Mouse (Mus musculus): Measurements from ENCODE around the gene Syngr2.

Gene Syngr2

DNA sequence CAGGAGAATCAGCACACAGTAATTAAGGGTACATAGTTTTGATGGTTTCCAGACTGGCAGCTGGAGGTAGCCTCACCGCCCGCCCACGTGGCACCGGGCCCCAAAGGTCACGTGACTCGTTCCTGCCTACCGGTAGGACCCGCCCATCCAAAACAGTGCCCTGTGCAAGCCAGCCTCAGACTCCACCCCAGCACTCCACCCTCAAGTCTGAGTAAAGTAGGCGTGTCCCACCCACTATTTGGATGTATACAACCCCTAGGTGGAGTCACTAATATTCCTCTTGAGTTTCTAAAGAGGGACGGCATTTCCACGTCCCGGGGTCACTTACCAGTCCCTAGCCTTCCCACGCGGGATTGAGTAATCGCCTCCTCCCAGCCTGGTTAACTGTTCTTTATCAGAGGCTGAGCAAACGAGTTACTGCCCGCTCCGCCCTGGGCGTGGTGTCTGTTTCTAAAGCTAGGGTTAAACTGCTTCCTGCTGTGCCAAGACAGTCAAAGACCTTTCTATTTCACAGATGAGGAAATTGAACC, 28.8 kb upstream of the Syngr2 start:
- intact Hi-C loops (cut with DNase I) = loop anchor here (5.0 kb wide), 1 partner anchor 38 kb away; no protein-coding TSS in a partner anchor

DNA sequence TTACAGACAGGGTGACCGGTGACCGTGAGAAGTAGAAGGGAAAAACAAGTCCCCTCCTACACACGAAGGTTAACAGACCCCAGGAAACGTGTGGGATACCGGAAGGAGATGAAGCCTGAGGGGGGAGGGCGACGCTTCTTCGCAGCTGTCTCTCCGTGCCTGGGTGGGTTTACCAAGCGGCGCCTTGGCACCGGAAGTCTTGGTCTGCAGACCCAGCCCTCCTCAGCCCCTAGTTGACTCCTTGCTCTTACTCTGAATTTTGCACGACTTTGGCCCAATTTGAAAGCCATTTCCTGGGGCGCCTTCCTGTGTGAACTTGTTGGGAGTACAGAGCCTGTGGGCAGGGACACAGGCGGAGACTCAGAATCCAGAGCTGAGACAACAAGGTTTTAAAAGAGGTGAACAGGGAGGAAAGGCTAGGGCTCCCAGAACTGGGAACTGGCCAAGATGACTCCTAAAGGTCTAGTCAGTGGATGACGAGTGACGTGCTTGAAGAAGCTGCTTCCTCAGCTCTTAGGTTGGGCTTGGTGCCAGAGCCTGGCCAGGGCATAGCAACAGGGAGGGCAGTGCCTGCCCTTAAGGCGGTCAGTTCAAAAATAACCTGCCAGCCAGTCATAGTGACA, 28.2 kb upstream of the Syngr2 start:
- intact Hi-C loops (cut with DNase I) = loop anchor here (5.0 kb wide), 1 partner anchor 39 kb away; no protein-coding TSS in a partner anchor

DNA sequence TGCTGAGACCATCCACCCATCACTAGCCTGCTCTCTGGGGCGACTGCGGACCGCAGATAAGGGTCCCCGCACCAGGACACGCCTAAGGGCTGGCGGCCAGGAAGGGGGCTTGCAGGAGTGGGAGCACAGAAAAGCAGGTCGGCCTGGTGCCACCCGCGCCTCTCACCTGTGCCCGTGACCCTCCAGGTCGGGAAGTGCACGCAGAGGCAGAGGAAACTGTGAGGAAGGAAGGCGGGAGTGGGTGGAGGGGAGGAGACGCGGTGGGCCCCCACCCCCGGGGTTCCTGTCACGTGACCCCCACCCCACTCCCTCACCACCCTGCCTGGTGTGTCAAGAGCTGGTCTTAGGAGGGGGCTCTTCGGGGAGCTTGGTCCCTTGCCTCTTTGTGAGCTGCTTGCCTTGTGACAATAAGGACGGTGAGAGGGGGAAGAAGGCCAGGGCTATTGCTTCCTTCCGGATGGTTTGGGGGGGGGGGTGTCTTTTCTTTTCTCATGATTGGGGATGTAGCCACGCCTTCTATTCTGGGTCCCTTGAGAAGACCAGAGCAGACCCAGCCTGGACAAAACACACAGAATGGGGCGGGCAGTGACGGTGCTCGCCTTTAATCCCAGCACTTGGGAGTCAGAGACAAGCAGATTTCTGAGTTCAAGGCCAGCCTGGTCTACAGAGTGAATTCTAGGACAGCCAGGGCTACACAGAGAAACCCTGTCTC, 27.3 kb upstream of the Syngr2 start, which contains the start of the genes Tmc8 and Tmc6:
TSS of gene Tmc8 (plus strand) at position 84 of the 712 bp plus-strand sequence.
TSS of gene Tmc6 (minus strand) at position 206 of the 712 bp plus-strand sequence.
- intact Hi-C loops (cut with DNase I) = loop anchor here (5.0 kb wide), 1 partner anchor 40 kb away; no protein-coding TSS in a partner anchor

DNA sequence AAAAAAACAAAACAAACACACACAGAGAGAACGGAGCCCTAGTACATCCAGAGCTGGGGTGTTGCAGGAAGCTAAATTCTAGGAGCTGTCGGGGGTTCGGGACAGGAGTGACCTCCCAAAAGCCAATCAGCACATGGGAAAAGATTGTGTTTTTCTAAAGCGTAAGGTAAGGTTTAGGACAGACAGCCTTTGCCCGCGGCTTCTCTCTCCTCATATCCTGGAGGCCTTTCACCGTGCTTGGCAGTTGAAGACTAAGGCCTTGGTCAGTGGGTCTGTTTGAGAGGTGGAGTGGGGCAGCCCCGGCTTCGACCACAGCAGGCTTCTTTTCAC, 26.8 kb upstream of the Syngr2 start:
- intact Hi-C loops (cut with DNase I) = loop anchor here (5.0 kb wide), 1 partner anchor 40 kb away; no protein-coding TSS in a partner anchor

DNA sequence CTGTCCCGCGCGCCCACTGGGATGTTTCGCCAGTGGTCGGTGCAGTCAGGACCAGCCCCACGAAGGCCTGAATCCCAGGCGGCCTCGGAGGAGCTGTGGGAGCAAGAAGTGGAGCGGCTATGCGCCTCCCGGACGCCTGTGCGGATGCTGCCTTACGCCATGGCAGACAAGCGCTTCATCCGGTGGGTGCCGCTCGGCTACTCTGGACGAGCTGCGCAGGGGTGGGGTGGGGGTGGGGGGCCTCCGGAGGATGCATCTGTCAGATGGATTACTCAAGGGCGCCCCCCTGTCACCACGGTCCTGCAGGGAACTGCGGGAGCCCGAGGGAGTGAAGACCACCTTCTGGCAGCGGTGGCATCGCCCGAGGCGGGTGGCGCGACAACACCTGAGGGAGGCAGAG, 26.4 kb upstream of the Syngr2 start:
- intact Hi-C loops (cut with DNase I) = loop anchor here (5.0 kb wide), 1 partner anchor 41 kb away; no protein-coding TSS in a partner anchor

DNA sequence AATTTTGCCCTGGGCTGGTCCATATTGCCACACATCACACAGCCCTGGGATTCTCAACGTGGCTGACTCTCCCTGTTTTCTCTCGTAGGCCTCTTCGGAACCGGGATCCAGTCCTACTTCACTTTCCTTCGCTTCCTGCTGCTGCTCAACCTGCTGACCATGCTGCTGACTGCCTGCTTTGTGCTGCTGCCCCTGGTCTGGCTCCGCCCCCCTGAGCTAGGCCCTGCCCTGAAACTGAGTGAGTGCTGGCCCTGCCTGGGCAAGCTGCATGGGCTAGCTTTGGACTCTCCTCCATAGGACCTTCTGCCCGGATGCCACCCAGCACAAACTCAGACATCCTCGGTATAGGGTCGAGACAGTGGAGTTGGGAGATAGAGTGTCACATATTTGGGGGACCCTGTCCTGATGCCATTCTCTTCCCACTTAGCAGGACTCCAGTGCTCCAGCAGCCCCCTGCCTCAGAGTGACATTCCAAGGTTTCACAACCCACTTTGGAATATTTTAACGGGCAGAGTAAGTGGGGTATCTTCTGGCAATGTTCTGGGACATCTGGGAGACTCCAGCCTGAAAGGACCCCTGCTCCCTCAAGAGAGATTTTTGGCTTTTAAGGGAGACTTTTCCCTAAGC, 25.7 kb upstream of the Syngr2 start:
- intact Hi-C loops (cut with DNase I) = loop anchor here (5.0 kb wide), 1 partner anchor 41 kb away; no protein-coding TSS in a partner anchor

DNA sequence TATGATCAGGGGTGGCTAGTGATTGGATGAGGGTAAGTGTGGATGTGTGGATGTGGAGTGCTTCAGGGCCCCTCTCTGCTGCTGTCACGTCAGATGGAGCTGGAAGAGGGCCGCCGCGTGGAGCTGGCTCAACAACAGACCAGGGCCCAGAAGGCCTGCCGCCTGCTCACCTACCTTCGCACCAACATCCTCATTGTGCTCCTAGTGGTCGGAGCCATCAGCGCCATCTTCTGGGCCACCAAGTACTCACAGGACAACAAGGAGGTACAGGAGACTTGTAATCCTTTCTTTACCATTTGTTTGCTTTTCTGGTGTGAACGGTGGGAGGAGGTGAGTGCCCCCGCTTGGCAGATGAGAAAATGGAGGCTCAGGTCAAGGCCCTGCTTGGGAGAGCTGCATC, 23.2 kb upstream of the Syngr2 start:
- intact Hi-C loops (cut with DNase I) = loop anchor here (2.0 to 5.0 kb wide), 2 partner anchors 36 to 77 kb away; no protein-coding TSS in a partner anchor

DNA sequence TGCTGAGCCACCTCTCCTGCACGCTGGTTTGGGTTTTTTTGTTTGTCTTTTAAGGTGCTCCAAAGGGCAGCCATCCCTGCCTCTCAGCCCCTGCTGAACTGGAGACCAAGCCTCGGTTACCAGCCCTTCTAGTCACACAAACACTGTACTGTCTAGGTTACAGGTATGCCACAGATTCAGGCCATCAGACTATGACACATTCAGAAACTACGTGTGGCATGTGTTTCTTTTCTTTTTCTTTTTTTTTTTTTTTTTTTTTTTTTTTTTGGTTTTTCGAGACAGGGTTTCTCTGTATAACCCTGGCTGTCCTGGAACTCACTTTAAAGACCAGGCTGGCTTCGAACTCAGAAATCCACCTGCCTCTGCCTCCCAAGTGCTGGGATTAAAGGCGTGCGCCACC, 21.0 kb upstream of the Syngr2 start:
- intact Hi-C loops (cut with DNase I) = loop anchor here (5.0 kb wide), 1 partner anchor 34 kb away; no protein-coding TSS in a partner anchor

DNA sequence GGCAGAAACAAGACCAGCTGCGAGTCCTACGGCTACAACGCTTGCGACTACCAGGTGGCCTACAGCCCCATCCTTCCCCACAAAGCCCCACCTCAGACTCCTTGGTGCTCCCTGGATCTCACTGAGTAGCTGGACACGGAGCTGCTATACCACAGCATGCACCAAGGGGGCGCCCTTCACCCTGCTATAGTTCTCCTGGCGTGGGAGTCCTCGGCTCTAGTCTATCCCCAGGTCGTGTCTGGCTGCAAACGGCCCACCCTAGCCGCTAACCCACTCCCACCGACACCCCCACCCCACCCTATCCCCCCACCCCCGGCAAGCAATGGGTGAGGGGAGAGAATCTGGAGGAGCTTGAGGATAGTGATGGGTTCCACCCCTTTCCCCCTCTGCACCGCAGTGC, 19.2 kb upstream of the Syngr2 start:
- intact Hi-C loops (cut with DNase I) = no loop called here

DNA sequence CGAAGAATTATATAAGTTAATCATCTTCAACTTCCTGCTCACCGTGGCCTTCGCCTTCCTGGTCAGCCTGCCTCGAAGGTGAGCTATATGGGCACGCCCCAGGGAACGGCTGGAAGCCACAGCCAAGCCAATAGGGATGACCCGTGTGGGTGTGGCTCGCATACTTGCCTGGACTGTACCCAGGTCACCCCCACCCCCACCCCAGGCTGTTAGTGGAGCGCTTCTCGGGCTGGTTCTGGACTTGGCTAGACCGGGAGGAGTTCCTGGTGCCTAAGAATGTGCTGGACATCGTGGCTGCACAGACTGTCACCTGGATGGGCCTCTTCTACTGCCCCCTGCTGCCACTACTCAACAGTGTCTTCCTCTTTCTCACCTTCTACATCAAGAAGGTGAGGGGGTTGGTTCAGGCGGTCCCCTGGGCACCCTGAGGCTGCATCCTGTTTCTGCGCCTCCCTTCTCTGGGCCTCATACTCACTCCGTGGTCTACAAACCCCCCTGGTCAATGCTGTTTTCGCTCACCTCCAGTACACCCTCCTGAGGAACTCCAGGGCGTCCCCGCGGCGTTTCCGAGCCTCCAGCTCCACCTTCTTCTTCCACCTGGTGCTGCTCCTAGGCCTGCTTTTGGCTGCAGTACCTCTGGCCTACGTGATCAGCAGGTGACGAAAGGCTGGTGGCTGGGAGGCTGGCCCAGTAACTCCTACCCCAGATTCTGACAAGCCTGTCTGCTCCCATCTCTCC, 18.6 kb upstream of the Syngr2 start:
- intact Hi-C loops (cut with DNase I) = no loop called here

DNA sequence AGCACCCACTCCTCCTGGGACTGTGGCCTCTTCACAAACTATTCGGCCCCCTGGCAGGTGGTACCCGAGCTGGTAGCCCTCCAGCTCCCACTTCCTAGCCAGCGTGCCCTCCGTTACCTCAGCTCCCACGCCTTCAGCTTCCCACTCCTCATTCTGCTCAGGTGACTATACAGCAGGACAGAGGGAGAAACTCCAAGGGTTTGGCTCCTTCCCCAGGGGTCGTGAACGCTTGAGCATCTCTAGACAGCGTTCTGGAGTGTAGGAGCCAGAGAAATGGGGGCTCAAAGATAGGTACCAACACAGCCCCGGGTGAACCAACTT, 18.1 kb upstream of the Syngr2 start:
- intact Hi-C loops (cut with DNase I) = no loop called here

DNA sequence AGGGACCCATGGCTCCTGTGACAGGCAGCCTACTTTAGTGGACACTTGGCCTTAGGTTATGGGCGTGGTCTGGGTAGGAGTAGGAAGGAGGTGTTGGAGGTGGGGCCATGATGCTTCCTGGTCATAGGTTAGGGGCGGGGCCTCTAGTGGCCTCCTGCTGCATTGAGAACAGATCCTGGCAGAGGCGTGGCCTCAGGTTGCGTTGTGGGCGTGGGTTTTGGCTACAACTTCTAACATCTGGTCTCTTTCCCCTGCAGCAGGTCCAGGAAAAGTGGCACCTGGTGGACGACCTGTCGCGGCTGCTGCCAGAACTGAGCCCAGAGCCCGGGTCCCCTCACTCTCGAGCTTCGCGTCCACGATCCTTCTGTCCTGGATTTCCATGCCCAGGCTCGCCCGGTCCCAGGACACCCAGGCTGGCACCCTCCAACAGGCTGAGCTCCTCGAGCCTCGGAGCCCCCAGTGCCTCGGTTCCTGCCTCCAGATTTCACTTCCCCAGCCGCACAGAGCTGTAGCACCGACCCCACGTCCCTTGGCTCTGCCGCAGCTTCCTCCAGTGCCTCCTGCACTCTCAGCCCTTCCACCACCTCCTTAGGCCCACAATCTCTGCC, 17.1 kb upstream of the Syngr2 start:
- intact Hi-C loops (cut with DNase I) = no loop called here

DNA sequence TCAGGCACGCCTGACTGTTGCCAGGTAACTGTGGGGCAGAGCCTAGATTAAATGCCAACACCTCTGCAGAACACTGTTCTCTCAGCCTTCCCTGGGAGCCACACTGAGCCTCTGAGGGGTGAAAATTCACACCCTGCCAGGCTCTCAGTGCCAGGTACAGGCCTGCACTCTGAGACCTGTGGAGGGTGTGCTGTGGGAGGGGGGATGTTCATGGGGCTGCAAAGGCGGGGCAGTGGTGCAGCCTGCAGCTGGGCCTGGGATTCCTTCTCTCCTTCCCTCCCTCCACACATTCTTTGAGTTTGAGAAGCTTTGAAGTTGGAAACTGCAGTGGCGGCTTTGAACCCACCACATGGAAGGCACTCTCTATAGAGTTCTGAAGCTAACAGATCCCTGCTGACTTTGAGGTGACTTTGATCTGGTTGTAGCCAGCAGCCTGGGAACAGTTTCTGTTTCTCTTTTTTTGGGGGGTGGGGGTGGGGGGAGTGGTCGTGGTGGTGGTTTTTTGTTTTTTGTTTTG, 15.4 kb upstream of the Syngr2 start:
- intact Hi-C loops (cut with DNase I) = no loop called here

DNA sequence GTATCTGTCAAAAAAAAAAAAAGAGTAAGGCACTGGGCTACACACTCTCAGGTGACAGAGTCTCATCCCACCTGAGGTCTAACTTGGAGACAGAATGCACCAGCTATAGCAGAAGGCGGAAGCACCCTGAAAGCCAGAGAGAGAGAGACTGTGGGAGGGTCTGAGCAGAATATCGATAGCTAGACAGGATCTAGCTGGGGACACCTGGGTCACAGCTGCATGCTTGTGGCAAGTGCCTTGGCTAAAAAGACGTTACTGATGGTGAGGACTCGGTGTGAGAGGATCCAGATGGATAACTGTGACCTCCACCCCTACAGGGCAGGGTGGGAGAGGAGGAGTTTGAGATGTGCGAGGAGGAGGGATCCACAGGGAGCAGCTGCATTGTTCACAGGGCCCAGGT, 12.5 kb upstream of the Syngr2 start:
- intact Hi-C loops (cut with DNase I) = no loop called here

DNA sequence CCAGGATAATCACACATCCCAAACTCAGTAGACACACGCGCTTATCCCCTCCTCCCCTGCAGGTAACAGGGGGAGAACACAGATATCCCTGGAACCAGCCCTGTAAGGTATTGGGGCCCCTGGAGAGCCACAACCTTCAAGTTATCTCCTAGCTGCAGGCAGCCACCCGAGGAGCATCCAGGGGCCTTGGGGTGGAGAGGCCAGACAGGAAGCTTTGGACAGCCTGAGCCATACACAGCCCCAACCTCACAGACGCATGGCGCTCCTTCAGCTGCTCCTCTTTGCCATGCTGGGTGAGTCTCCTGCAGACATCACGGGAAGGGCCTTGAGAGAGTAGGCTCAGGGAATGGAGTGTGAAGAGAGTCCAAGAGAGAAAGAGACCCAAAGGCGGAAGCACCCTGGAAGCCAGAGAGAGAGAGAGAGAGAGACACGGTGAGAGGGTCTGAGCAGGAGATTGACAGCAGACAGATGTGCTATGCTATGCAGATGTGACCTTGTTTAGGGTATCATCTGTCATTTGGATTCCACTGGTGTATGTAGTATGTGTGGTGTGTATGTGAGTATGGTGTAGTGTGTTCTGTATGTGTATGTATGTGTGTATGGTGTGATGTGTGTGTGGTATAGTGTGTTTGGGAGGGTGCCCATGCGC, 11.8 kb upstream of the Syngr2 start, which contains the start of gene 6030468B19Rik:
TSS of gene 6030468B19Rik (plus strand) at position 150 of the 649 bp plus-strand sequence.
- intact Hi-C loops (cut with DNase I) = no loop called here

DNA sequence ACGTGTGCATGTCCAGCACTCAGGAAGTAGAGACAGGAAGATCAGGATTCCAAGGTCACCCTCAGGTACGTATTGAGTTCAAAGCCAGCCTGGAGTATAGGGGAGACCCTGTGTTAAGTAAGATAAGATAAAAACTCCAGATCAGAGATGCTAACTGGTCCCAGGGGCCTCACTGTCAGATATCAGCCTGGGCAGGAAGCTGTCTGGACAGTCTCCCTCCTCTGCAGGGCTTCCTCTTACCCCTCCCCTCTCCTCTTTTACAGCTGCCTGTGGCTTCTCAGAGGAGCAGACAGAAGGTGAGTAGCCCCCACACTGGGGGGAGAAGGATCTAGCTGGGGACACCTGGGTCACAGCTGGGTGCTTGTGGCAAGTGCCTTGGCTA, 11.3 kb upstream of the Syngr2 start:
- intact Hi-C loops (cut with DNase I) = no loop called here

DNA sequence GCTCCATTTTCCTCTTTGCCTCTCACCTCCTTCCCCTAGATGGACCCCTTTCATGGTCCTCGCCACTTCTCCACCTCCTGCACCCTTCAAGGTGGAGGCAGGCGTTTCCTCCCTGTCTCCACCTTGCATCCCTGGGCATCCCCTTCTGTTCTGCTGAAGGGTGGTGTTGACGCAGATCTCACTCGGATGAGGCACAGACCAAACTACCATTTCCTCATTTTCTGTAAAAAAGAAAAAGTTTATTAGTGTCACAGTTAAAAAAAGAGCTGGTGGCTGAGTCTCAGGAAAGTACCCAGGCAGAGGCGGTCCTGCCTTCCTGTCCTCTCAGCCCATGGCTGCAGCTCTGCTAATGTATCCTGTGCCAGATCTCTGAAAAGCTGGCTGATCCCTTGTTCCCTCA, 10.3 kb upstream of the Syngr2 start:
- intact Hi-C loops (cut with DNase I) = no loop called here

DNA sequence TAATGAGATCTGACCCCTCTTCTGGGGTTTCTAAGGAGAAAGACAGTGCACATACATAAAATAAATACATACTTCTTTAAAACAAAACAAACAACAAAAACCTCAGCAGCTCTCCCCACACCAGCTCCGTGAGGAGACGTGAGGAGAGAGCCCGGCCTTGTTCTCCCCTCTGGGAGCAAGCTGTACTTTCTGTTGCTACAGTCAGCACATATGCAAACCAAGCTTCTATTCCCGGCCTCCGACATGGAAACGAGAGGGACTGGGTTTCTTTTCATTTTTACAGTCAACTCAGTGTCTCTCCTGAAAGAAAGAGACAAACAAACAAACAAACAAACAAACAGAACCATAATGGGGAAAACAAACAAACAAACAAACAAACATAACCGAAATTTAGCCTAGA, 9.4 kb upstream of the Syngr2 start:
- intact Hi-C loops (cut with DNase I) = no loop called here

DNA sequence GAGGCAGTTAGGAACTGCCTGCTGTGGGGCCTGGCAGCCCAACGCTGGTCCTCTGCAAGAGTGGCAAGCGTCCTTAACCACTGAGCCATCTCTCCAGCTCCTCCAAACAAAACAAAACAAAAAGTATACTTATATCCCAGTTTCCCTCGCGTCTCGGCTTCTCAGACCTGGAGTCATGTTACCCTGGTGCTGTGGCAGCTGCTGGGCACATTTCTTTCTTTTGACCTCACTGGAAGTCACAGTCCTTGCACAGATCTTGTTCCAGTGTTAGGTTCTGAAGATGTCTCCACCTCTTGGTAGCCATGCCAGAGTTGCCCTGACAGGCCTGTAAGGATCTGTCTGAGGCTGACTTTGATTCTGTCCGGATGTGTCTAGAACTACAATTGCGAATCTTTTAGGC, 7.8 kb upstream of the Syngr2 start:
- intact Hi-C loops (cut with DNase I) = no loop called here

DNA sequence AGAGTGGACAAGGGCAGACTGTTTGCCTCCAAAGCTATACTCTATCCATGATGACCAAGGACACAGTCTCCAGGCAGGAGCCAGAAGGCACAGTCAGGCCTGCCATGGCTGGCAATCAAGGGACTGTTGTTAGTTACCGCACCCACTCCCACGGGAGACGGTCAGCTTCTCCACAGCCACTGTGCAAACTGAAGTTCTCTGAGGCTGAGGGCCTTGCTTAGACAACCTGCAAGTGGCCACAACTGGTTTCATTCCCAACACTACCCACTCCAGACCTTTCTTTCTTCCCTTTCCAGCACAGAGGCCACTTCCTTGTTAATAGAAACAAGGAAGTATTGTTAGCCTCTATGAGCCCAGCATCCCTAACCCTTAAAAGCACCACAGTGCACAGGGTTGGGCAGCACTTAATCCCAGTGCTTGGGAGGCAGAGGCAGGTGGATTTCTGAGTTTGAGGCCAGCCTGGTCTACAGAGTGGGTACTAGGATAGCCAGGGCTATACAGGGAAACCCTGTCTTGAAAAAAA, 6.2 kb upstream of the Syngr2 start:
- intact Hi-C loops (cut with DNase I) = no loop called here
